Mouse (Mus musculus) CD4-positive, CD25-positive, alpha-beta regulatory T cell (primary cell): Measurements from ENCODE around the gene Gm364. TPM values are rescaled to one million over a fixed set of nuclear protein-coding genes. Genes with fewer than 3 reads are reported as not detected.

Experiments used
- polyA plus RNA-seq: library from polyadenylated mRNA; unstranded; fragments of 100-300 nt; shearing (Covaris generic); gene quantifications from one replicate; pipeline ENCODE4 v1.2.1, GENCODE M21; 2017

Gm364 gene
- not detected for polyA plus RNA-seq

GRCm38 (mm10) chrX:57408769-57409168 is at the start of gene Gm364:
Gene Gm364, plus strand, starts transcription at chrX:57409154.

GRCm38 (mm10) chrX:57392367-57393246 is 16.3 kb upstream of the Gm364 start, which contains the start of gene Rbmx:
Gene Rbmx, minus strand, starts transcription at chrX:57393036.

GRCm38 (mm10) chrX:57503634-57504033 is 94.7 kb downstream of the Gm364 start, which contains the start of gene Gpr101:
Gene Gpr101, minus strand, starts transcription at chrX:57503757.

Other genes starting within 250 kb of the Gm364 start
- gene Cd40lg, start 197.0 kb upstream of the Gm364 start, polyA plus RNA-seq: 47.2 TPM
- gene Arhgef6, start 70.4 kb upstream of the Gm364 start, polyA plus RNA-seq: 115 TPM
- gene Rbmx, start 16.1 kb upstream of the Gm364 start, polyA plus RNA-seq: 73.7 TPM
- not detected for gene Gpr101, start 94.6 kb downstream of the Gm364 start, polyA plus RNA-seq